Mouse (Mus musculus) kidney, adult 2 months (tissue): Measurements from ENCODE around the gene Slc16a8. TPM values are rescaled to one million over a fixed set of nuclear protein-coding genes. Genes with fewer than 3 reads are reported as not detected.
"Not testable (repeated sequence)": the region's sequence is repeated elsewhere in the genome, so short reads cannot be mapped to it uniquely, and the experiment has no call there.

Experiments used
- DNase-seq: peaks from one replicate; pipeline ENCODE4 v3.0.0; 2021
- H3K27ac ChIP-seq: fragments of 200-500 bp; 2 replicates; pipeline ENCODE4 v1.5.1; 2012; ENCODE audit warnings: low read depth, low read length, control low read depth, inconsistent platforms; ENCODE audit not compliant: insufficient read depth
- H3K27me3 ChIP-seq: fragments of 200-500 bp; replicated peaks from 2 replicates; pipeline ENCODE4 v1.6.1; 2012; ENCODE audit warnings: mild to moderate bottlenecking, moderate library complexity, low read length, inconsistent platforms; ENCODE audit not compliant: control insufficient read depth, insufficient read depth
- H3K36me3 ChIP-seq: fragments of 200-500 bp; 2 replicates; pipeline ENCODE4 v1.6.1; 2012; ENCODE audit warnings: mild to moderate bottlenecking, moderate library complexity, low read length, inconsistent platforms; ENCODE audit not compliant: control insufficient read depth, insufficient read depth
- H3K4me1 ChIP-seq: fragments of 200-500 bp; 2 replicates; pipeline ENCODE4 v1.6.1; 2011; ENCODE audit warnings: low read length; ENCODE audit not compliant: control insufficient read depth, insufficient read depth
- H3K4me3 ChIP-seq: fragments of 200-500 bp; 2 replicates; pipeline ENCODE4 v1.5.1; 2011; ENCODE audit warnings: mild to moderate bottlenecking, low read depth, low read length, control low read depth; ENCODE audit not compliant: insufficient read depth
- CTCF ChIP-seq: fragments of 200-500 bp; conservative IDR thresholded peaks from 2 replicates; pipeline ENCODE4 v1.5.1; 2011; ENCODE audit warnings: low read depth, mild to moderate bottlenecking, control low read depth, low read length, moderate library complexity, mixed read lengths; ENCODE audit not compliant: insufficient read depth, insufficient read length
- POLR2A ChIP-seq: fragments of 200-500 bp; IDR thresholded peaks from one replicate; pipeline ENCODE4 v1.6.1; 2011; ENCODE audit warnings: low read depth, low read length, control low read depth
- WGBS: fragments of 180-500 bp; shearing (Covaris S2); methylation state at CpG from one replicate; pipeline ENCODE4 v1.1.7; 2018; 5-methylcytosine and 5-hydroxymethylcytosine counted together
- polyA plus RNA-seq: library from polyadenylated mRNA; depleted of rRNA; stranded (reverse); fragments of >200 nt; gene quantifications from 2 replicates; pipeline ENCODE4 v1.2.3, GENCODE M21; 2012

Slc16a8 gene
- polyA plus RNA-seq, 1 experiment: 0.23 TPM

GRCm38 (mm10) chr15:79242574-79243233 is 11.9 kb downstream of the Slc16a8 start:
- WGBS: 65% methylated on average over 13 of the region's 13 CpGs
- TF ChIP-seq POLR2A: no peak
- TF ChIP-seq CTCF: no peak
- Histone ChIP-seq H3K36me3 (no peaks in the 10 kb centered on the region), H3K27me3 (no peaks in the 10 kb centered on the region), H3K27ac (no peak overlapping the region), H3K4me3 (no peak overlapping the region), H3K4me1 (peaks cover 4% of the 10 kb centered on the region; the same call in 1 of the 2 replicates)
- DNase-seq: no peak

- no peaks in the 10 kb centered on the region for H3K27me3 ChIP-seq
- no peaks in the 10 kb centered on the region for H3K4me1 ChIP-seq
- no peak for DNase-seq
- H3K36me3 ChIP-seq: no peaks in the 10 kb centered on the region
- H3K4me3 ChIP-seq: no peak overlapping the region
- 83% methylated on average over 6 of the region's 6 CpGs for WGBS
- TF ChIP-seq CTCF (no peak), POLR2A (no peak)
- H3K27ac ChIP-seq: no peak overlapping the region
These were observed 16.5 kb downstream of the Slc16a8 start for GRCm38 (mm10) chr15:79238036-79238435.

GRCm38 (mm10) chr15:79235268-79235667 is 19.3 kb downstream of the Slc16a8 start:
- WGBS: 69% methylated on average over 9 of the region's 9 CpGs
- no peak for TF ChIP-seq CTCF
- TF ChIP-seq POLR2A: no peak
- no peaks in the 10 kb centered on the region for H3K4me1 ChIP-seq
- no peak for DNase-seq
- H3K27me3 ChIP-seq: no peaks in the 10 kb centered on the region
- no peak overlapping the region for H3K27ac ChIP-seq
- no peak overlapping the region for H3K4me3 ChIP-seq
- H3K36me3 ChIP-seq: no peaks in the 10 kb centered on the region; the same call in 1 of the 2 replicates

- Histone ChIP-seq H3K4me3 (peak within 1 kb of the TSS; percentile 94), H3K4me1 (peaks cover 3% of the 10 kb centered on the region; the same call in 1 of the 2 replicates), H3K27ac (peak within 1 kb of the TSS; percentile 98), H3K36me3 (no peaks in the 10 kb centered on the region; the same call in 1 of the 2 replicates), H3K27me3 (no peaks in the 10 kb centered on the region)
- peak; percentile 95 for DNase-seq
- WGBS: under 1% methylated on average over 51 of the region's 51 CpGs
- TF ChIP-seq CTCF (0 out of 2 replicates have a peak, but pooled peaks have one; percentile 1), POLR2A (peak; percentile 15)
These were observed 25.3 kb downstream of the Slc16a8 start, which contains the start of the genes Pick1 and Gm49486 for GRCm38 (mm10) chr15:79229058-79229821. Gene Pick1, plus strand, starts transcription at chr15:79229173. Gene Gm49486, plus strand, starts transcription at chr15:79229391.

- H3K4me1 ChIP-seq, H3K27ac ChIP-seq, DNase-seq, H3K27me3 ChIP-seq, H3K4me3 ChIP-seq, H3K36me3 ChIP-seq: not testable (repeated sequence)
- WGBS: 47% methylated on average over 2 of the region's 2 CpGs
These were observed 28.8 kb downstream of the Slc16a8 start for GRCm38 (mm10) chr15:79225780-79226179.

- H3K27ac ChIP-seq: no peak overlapping the region
- no peaks in the 10 kb centered on the region for H3K27me3 ChIP-seq
- 12% methylated on average over 5 of the region's 5 CpGs for WGBS
- TF ChIP-seq CTCF: peak; percentile 95
- no peak for TF ChIP-seq POLR2A
- peaks cover under 1% of the 10 kb centered on the region; the same call in 1 of the 2 replicates for H3K4me1 ChIP-seq
- no peak overlapping the region for H3K4me3 ChIP-seq
- peak; percentile 90 for DNase-seq
- H3K36me3 ChIP-seq: no peaks in the 10 kb centered on the region
These were observed 29.9 kb downstream of the Slc16a8 start for GRCm38 (mm10) chr15:79224685-79225084.

- 21% methylated on average over 5 of the region's 5 CpGs for WGBS
- TF ChIP-seq POLR2A (no peak), CTCF (no peak)
These were observed 30.9 kb downstream of the Slc16a8 start for GRCm38 (mm10) chr15:79223641-79224040.

More at GRCm38 (mm10) chr15:79223641-79224040, 30.9 kb downstream of the Slc16a8 start:
- Histone ChIP-seq H3K36me3 (no peaks in the 10 kb centered on the region), H3K4me3 (no peak overlapping the region), H3K27ac (no peak overlapping the region), H3K27me3 (no peaks in the 10 kb centered on the region), H3K4me1 (no peaks in the 10 kb centered on the region)
- no peak for DNase-seq
